In genomic region chr17:50003156-50003555, GRCm38 (mm10) we compare ENCODE assay signal across 24 mouse cellular contexts.
DNase-seq lines count a peak whose midpoint lies in the region.
"Had no signal": no experiment of that assay in that cellular context is flagged by ENCODE, and none has a peak within 500 bp of the region (broad histone marks: within the 10 kb centered on the region; RNA-seq: fewer than 3 reads in every experiment).

No protein-coding gene starts in this region.

- H3K9me3 ChIP-seq in limb, embryonic 10.5 days (replicated peaks) = no peaks in the 10 kb centered on the region
- H3K9me3 ChIP-seq: forebrain, embryonic 15.5 days; heart, embryonic 15.5 days; hindbrain, embryonic 13.5 days had no signal

- DNase-seq in ES-CJ7 (ENCODE audit: low read depth, low spot score) (peak; percentile 61), R1 (ENCODE audit: low read depth, low spot score) (peak; percentile 29), MN1 (ENCODE audit: low spot score) (no peak)
- peak; percentile 75 to 77 for DNase-seq in cerebellum, adult 18-20 months
- DNase-seq in cerebellum, postnatal 10 days = peak; percentile 63 to 67
- DNase-seq in limb, embryonic 10.5 days (ENCODE audit: low spot score) = no peak
- no peak for DNase-seq in frontal cortex, postnatal 14 days (ENCODE audit: low spot score in 2 of 2)
- DNase-seq: adrenal gland, postnatal 25 days; gastrocnemius, postnatal 14 days; heart, adult 11 months; kidney, adult 8-10 months; kidney, postnatal 4 days; liver; lung, embryonic 14.5 days; lung, postnatal 14 days; right cerebral cortex, postnatal 4 days; thymus, adult 2 months; thymus, postnatal 36 days had no signal

- H3K36me3 ChIP-seq in limb, embryonic 10.5 days = no peaks in the 10 kb centered on the region

- H3K27me3 ChIP-seq in limb, embryonic 10.5 days (ENCODE audit: low read depth, poor library complexity, severe bottlenecking) = no peaks in the 10 kb centered on the region
- H3K27me3 ChIP-seq: forebrain, embryonic 15.5 days; heart, embryonic 15.5 days; hindbrain, embryonic 13.5 days had no signal

- no peak overlapping the region for H3K27ac ChIP-seq in limb, embryonic 10.5 days
- H3K27ac ChIP-seq: forebrain, embryonic 15.5 days; heart, embryonic 10.5 days; heart, embryonic 15.5 days; hindbrain, embryonic 13.5 days; kidney, postnatal 0 days; liver, embryonic 14.5 days had no signal

- H3K4me3 ChIP-seq in limb, embryonic 10.5 days = no peak overlapping the region
- H3K4me3 ChIP-seq: forebrain, embryonic 15.5 days; heart, embryonic 10.5 days; heart, embryonic 15.5 days; hindbrain, embryonic 13.5 days had no signal

- WGBS in limb, embryonic 10.5 days = 85% methylated on average over 4 of the region's 4 CpGs

- H3K4me1 ChIP-seq in limb, embryonic 10.5 days = peaks cover 12% of the 10 kb centered on the region

Comparison
In these comparisons a context has a peak if more than half of its experiments do, and no peak if none do; other contexts are left out.
1. DNase-seq: peak in ES-CJ7 (single experiment), R1 (single experiment), cerebellum, adult 18-20 months (2 of 2) and cerebellum, postnatal 10 days (2 of 2); none in MN1 (single experiment), limb, embryonic 10.5 days (single experiment) and frontal cortex, postnatal 14 days (0 of 2).